Mouse (Mus musculus) erythroblast, embryonic 14.5 days (primary cell): ENCODE data around the gene Micu2.

Source experiments
- GATA1 ChIP-seq: IDR thresholded peaks from 2 replicates; pipeline ENCODE4 v1.6.1; 2012; ENCODE audit warnings: low read length, inconsistent platforms, mixed read lengths
- TAL1 ChIP-seq: IDR thresholded peaks from 3 replicates; pipeline ENCODE4 v1.6.1; 2012; ENCODE audit warnings: low read length, inconsistent platforms, mixed read lengths

- no peak for TF ChIP-seq GATA1
- TF ChIP-seq TAL1, result no peak
These were observed 13.3 kb downstream of the Micu2 start for GRCm38 (mm10) chr14:57985780-57986179.
